Mouse (Mus musculus): ENCODE data around the gene Psmb4.

DNA sequence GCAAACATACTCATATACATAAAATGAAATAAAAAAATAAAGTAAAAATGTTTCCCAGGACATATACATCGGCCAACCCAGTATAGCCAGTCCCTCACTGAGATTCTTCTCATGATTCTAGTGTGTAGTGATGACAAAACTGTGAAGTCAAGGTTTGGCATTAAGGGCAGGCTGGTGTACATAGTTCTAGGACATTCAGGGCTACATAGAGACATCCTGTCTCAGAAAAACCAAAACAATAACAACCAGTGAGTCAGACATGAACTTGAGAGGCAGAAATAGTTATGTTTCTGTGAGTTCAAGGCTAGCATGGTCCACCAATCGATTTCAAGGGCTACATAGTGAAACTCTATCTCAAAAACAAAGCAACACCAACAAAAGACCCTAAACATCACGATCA is 34.5 kb downstream of the Psmb4 start:
- TF ChIP-seq CTCF (IDR thresholded peaks at IDR 0.05) = no peak
- TF ChIP-seq POLR2A (IDR thresholded peaks at IDR 0.05; ENCODE audit: insufficient read depth, low read depth, low read length) = no peak
